Mouse (Mus musculus): ENCODE measurements around the gene Olfr1333. TPM values are rescaled to one million over a fixed set of nuclear protein-coding genes. Genes with fewer than 3 reads are reported as not detected.
"Not testable (repeated sequence)": the region's sequence is repeated elsewhere in the genome, so short reads cannot be mapped to it uniquely, and the experiment has no call there.

Olfr1333 gene
- not detected for total RNA-seq (2021)

DNA sequence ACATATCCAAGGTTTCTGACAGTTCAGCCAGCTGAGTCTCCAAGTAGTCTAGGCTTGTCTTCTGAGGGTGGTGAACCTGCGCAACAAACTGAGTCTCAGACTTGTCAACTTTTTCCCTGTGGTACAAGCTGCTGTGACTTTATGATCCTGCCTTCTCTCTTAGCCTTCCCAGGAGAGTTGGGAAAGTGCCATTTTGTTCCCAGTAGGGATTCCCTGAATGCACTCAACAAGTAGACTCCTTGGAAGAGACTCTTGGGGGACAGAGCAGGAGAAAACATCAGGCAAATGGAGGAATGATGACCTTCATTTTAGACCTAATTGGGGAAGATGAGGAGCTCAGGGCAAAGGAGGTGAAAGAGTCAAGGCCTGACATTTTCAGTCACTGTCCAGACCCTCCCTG, at the start of gene Olfr1333:
Olfr1333 (minus strand) TSS at position 101 of the 400 bp plus-strand sequence.
- intact Hi-C loops (cut with DNase I) = no loop called here
- no peak for DNase-seq

DNA sequence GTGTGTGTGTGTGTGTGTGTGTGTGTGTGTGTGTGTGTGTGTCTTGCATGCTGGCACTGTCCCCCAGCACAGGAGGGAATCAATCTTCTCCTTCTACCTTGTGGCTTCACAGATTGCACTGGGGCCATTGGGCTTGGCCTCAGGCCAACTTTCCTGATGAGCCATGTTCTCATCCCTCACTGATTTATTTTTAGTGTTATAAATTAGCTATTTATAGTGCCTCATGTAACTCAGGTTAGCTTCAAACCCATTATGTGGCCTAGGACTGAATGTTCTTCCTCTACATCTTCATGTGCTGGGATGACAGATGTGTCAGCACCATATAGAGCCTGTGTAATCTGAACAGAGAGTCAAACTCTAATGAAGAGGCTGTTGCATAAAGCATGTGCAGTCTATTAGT, 31.5 kb upstream of the Olfr1333 start:
- intact Hi-C loops (cut with DNase I) = no loop called here
- peak; percentile 20 for DNase-seq

DNA sequence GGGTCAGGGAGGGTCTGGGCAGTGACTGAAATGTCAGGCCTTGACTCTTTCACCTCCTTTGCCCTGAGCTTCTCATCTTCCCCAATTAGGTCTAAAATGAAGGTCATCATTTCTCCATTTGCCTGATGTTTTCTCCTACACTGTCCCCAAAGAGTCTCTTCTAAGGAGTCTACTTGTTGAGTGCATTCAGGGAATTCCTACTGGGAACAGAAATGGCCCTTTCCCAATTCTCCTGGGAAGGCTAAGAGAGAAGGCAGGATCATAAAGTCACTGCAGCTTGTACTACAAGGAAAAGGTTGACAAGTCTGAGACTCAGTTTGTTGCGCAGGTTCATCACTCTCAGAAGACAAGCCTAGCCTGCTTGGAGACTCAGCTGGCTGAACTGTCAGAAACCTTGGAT, 28.3 kb upstream of the Olfr1333 start, which contains the start of gene Olfr1331:
Olfr1331 (plus strand) TSS at position 301 of the 400 bp plus-strand sequence.
- intact Hi-C loops (cut with DNase I) = no loop called here
- no peak for DNase-seq

DNA sequence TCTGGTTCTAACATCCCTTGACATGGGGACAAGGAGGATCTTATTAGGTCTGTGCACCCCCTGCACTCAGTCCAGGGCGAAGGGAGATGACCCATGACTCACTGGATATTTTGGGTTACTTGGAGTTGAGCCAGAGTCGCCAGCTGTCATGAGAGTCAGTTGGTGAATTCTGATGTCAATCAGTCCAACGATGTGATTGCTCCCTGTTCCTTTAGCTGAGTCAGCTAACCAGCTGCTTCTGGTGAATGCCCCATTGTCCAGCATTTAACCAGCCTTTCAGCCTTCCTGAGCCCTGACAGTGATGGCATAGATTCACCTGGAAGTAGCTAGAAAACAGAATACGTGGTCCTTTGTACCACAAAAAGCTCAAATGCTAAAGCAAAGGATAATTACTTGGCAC, 26.6 kb upstream of the Olfr1333 start:
- intact Hi-C loops (cut with DNase I) = no loop called here
- DNase-seq = no peak

DNA sequence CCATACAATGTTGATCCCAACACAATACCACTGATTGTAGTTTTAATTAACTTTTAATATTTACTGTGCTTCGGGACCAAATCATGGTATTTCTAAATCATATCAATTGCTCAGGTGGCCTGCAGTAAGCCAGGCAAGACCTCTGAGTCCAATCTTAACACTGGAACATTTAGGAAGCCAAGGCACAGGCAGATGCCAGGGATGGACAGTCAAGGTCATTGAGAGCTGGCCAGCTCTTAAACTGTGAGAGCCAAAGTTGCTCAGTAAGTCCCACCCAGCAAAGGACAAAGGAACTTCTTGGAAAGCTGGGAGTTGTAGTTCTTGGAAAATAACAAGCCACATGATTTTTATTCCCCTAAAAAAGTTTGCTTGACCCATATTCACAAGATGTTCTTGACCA, 25.7 kb upstream of the Olfr1333 start:
- no peak for DNase-seq
- intact Hi-C loops (cut with DNase I) = no loop called here

DNA sequence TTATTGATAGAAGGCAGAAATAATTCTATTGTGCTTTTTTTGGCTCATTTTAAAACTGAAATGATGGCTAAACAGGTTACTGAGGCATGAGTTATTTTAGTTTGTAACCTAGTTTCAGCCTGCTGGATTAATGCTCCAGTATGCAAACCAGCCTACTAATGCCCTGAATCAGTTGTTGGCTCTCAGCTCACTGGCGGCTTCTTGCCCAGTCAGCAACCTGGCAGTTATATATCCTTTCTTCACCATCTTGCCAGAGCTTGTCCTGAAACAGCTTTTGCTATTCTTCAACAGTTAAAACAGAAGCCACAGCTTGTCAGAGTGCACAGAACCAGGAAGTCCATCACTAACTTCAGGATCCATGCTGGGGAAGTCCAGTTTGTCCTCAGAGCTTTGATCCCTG, 17.2 kb downstream of the Olfr1333 start:
- DNase-seq = no peak
- intact Hi-C loops (cut with DNase I) = no loop called here

DNA sequence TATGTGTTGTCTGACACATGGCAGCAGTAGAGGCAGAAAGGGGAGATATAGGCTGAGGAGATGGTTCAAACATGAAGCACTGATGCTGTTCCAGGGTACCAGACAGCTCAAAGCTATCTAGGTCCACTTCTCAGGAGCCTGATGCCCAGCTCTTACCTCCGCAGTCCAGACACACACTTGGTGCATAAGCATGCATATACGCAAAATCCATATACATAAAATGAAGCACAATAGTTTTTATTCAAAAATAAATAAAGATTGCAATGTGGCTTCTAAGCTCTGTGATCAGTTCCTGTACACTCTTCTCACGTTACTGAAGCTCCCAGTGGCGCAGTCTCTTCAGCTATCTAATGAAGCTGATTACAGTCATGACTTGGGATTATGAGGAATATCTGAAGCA, 26.2 kb downstream of the Olfr1333 start, which contains the start of gene Olfr1335:
Olfr1335 (minus strand) TSS at position 101 of the 400 bp plus-strand sequence.
- DNase-seq = no peak
- intact Hi-C loops (cut with DNase I) = no loop called here

DNA sequence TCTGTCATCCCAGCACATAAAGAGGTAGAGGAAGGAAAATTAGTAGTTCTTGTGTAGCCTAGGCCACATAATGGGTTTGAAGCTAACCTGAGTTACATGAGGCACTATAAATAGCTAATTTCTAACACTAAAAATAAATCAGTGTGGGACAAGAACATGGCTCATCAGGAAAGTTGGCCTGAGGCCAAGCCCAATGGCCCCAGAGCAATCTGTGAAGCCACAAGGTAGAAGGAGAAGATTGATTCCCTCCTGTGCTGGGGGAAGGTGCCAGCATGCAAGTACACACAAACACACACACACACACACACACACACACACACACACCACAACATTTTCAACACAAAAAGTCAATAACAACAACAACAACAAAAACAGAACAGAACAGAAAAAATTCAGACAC, 43.3 kb downstream of the Olfr1333 start:
- DNase-seq = peak; percentile 7
- intact Hi-C loops (cut with DNase I) = not testable (repeated sequence)

DNA sequence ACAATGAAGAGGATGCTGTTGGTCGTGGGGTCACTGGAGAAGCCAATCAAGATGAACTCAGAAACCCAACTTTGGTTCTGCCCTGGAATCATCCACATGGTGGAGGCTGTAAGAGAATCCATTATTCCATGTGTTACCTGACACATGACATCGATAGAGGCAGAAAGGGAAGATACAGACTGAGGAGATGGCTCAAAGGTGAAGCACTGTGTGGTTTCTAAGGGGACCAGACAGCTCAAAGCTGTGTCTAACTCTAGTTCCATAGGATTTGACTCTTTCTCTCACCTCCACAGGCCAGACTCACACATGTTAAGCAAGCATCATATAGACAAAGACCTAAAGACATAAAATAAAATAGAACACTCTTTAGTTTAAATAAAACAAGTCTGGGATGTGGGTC, 53.6 kb downstream of the Olfr1333 start, which contains the start of gene Olfr1337:
Olfr1337 (minus strand) TSS at position 101 of the 400 bp plus-strand sequence.
- DNase-seq = no peak
- intact Hi-C loops (cut with DNase I) = loop anchor here (10.0 kb wide), 1 partner anchor 48 kb away; the partner anchor contains the start of gene Olfr1339

Other genes starting within 250 kb of the Olfr1333 start
- 1 to 10 TPM in 1 of 2 experiments, under 1 TPM in 1; 0.97 to 1.3 TPM for gene Cfap57, start 215.5 kb downstream of the Olfr1333 start, total RNA-seq (2021)
- gene Ebna1bp2, start 215.5 kb downstream of the Olfr1333 start, total RNA-seq (2021) = 10 to 100 TPM; 72.4 to 76.5 TPM
- not detected for gene Olfr62, start 177.3 kb downstream of the Olfr1333 start, total RNA-seq (2021)
- not detected for gene Olfr1342, start 143.5 kb downstream of the Olfr1333 start, total RNA-seq (2021)
- not detected for gene Olfr1341, start 132.8 kb downstream of the Olfr1333 start, total RNA-seq (2021)
- gene Olfr1340, start 116.1 kb downstream of the Olfr1333 start, total RNA-seq (2021) = not detected
- not detected for gene Olfr1339, start 104.1 kb downstream of the Olfr1333 start, total RNA-seq (2021)
- not detected for gene Olfr1338, start 77.5 kb downstream of the Olfr1333 start, total RNA-seq (2021)
- gene Olfr1337, start 53.7 kb downstream of the Olfr1333 start, total RNA-seq (2021) = not detected
- gene Olfr1335, start 26.3 kb downstream of the Olfr1333 start, total RNA-seq (2021) = not detected
- gene Olfr1331, start 28.4 kb upstream of the Olfr1333 start, total RNA-seq (2021) = not detected
- gene Olfr1330, start 52.3 kb upstream of the Olfr1333 start, total RNA-seq (2021) = not detected
- gene Olfr1329, start 81.2 kb upstream of the Olfr1333 start, total RNA-seq (2021) = not detected
- gene Olfr1328, start 102.3 kb upstream of the Olfr1333 start, total RNA-seq (2021) = not detected
- gene Lao1, start 125.3 kb upstream of the Olfr1333 start, total RNA-seq (2021) = not detected